Mouse (Mus musculus) layer of hippocampus, adult 8-10 months (tissue): ENCODE data around the gene Crip2. TPM values are rescaled to one million over a fixed set of nuclear protein-coding genes. Genes with fewer than 3 reads are reported as not detected.

ENCODE experiments used
- DNase-seq, 2 experiments: peaks; one replicate each; pipeline ENCODE4 v3.0.0; 2022; ENCODE audit warnings: low spot score in 2 of 2
- total RNA-seq, 4 experiments: library from RNA; stranded (reverse); gene quantifications; 2 replicates each; pipeline ENCODE4 v1.2.4; 2022

The Crip2 gene
- total RNA-seq, 4 experiments from 2014 or later, result 75.5 to 95.0 (median 89.1) TPM

DNA sequence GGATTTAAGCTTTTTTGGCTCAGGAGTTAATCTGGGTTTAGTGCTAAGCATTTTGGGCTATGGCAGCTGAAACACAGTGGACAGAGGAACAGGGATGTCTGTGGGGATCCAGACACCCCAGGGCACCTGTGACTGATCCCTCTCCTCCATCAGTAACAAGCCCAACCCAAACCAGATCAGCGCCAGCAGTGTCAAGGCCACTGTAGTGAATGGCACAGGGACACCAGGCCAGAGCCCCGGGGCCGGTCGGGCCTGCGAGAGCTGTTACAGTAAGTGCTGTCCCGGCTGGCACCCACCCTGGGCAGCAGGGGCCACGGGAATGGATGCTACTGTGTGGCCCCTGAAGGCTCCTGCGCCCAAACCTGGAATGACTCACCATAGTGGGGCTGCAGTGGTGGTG lies 9.3 kb upstream of the Crip2 start:
- DNase-seq, result no peak

DNA sequence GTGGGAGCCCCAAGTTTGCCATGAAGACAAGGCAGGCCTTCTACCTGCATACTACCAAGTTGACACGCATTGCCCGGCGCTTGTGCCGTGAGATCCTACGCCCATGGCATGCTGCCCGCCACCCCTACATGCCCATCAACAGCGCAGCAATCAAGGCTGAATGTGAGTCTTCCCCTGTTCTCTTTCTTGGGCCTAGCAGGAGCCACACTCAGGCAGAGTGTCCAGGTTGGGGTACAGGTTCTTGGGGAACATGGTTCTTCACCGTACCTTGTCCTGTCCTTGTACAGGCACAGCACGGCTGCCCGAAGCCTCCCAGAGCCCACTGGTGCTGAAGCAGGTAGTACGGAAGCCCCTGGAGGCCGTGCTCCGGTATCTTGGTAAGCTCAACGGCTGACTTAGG lies 8.4 kb upstream of the Crip2 start:
- no peak for DNase-seq

DNA sequence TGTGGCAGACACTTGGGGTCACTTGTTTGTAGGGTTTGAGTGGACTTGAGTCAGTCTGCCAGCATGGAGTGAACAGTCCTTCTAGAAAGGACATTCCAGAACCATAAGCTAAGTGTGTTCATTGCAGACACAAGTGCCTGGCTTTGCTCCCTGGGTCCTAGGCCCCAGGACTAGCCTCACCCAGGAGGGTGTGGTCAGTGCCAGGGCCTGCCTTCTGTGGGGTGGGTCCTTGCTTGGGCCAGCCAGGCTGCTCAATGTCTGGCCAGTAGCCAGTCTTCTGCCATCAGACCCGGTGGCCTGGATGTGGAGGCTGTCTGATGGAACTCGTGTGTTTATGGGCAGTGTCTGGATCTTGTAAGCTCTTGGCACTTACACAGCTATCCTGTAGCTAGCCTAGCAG lies 7.5 kb upstream of the Crip2 start:
- DNase-seq, result peak in 1 of 2 experiments; percentile 36

DNA sequence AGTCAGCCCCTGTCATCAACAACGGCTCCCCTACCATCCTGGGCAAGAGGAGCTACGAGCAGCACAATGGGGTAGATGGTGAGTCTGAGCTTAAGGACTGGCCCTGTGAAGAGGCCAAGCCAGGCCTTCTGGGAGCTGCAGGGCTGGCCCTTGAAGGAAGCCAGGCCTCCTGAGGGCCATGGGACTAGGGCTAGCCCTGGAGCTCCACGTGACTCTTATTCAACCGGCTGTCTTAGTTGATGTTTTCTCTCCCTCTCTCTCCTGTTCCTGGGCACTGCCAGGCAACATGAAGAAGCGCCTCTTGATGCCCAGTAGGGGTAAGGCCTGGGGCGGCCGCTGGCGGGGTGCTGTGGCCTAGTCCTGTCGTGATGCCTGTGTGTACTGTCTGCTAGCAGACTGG lies 6.8 kb upstream of the Crip2 start:
- DNase-seq, result no peak

DNA sequence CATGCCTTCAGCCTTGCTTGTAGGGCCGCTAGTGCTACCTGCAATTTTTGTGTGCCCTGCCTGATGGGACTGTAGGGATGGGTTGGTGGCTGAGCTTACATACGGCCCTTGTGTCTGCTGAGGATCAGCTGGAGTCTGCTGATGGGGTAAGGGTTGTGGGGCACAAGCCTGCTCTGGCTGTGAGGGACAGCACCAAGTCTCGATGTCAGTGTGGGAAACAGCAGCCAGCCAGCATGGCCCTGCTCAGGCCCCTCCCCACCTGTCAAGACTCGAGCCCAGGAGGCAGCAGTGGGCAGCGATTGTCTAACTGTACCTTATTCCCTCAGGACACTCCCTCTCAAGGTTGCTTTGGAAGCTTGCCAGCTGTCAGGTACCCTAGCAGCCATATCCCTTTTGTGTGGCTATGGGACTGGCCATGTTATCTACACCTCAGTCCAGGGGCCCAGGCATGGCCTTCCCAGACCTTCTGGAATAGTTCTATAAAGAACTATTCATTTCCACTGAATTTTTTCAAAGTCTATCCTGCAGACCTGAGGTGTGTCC lies 6.1 kb upstream of the Crip2 start:
- no peak for DNase-seq

DNA sequence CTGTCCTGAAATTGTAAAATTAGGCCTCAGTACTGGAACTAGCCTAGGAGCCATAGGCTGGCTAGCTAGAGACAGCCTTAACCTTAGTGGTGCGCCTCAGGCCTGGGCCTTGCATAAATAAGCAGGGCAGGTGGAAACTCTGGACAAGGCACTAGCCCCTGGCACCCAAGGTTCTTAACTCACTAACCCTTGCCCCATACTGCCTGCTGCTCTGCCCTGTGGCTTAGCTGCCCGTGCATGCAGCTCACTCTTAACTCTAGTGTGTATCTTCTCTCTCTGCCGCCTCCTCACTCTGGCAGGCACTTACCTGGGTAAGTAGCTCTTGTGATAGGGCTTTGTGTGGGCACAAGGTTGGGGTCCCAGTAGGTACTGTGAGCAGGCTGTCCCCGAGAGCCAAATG lies 5.5 kb upstream of the Crip2 start:
- no peak for DNase-seq

DNA sequence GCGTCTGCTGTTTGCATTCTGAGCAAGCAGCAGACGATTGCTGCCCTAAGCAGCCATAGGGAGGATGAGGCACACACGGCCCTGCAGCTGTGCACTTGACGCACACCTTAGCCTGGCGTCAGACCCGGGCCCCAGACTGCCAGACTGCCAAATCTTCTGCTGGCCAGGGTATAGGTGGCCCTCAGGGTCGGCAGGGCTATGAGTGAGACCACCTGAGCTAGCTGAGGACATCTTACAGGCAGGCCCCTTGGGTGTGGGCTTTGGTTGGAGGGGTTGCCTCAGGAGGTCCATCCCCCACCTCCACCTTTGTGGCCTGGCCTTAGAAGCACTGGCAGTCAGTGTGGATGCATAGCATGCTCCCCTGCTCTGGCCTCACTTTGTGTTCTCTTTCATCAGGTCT lies 4.6 kb upstream of the Crip2 start:
- no peak for DNase-seq

DNA sequence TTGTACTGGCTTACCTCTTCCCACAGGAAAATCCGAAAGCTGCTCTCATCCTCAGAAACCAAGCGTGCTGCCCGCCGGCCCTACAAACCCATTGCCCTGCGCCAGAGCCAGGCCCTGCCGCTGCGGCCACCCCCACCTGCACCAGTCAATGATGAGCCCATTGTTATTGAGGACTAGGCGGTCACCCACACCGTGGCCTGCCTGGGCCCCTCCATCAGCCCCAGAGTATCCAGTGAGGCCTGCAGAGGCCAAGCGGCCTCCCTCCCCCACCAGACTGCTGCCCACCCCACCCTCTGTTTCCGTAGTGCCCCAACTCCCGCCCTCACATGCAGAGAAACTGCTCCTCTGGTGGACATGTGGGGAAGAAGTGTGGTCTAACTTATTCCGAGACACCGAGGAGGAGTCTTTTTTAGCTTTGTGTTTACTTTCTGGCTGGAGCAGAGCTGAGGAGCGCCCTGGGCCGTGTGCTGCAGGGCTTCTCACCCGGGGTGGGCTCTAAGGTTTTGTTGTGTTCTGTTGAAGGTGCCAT lies 3.5 kb upstream of the Crip2 start:
- no peak for DNase-seq

DNA sequence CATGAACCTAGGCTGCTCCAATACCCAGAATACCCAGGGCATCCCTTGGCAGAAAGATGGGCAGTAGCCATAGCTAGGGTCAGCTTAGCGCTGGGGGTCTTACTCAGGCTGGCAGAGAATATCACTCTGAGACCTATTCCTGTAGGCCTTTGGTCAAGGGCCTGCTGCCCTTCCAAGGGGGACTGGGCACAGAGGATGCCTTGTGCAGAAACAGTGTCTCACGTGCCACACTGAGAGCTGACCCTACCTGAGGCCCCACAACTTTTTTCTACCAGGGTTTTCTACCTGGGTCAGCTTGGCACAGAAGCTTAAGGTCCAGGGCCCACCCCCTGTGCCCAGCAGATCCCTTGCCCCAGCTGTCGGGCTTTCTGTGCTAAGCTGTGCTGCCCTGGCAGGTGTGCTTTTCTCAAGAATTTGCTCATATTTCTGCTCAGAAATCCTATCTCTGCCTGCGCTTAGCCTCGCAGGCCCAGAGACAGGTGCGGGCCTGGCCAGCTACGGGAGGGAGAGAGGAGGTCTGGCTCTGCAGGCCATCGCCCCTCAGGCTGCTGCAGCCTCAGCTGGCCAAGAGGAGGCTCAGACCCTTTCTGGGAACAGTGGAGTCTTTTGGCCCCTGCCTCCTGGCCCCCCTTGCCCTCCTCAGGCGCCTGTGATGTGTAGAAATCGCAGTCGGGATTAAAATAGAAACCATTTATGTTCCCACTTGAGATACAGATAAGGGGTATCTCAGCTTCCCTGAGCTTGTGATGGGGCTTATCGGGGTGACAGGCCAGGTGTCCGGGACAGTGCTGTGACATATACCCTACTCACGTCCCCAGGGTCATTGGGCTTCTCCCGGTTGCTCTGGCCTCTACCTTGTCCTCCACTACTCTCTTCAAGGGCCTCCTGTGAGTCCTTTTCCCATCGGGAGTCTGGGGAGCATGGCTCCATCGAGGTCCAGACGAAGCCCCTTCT lies 2.5 kb upstream of the Crip2 start:
- no peak for DNase-seq

DNA sequence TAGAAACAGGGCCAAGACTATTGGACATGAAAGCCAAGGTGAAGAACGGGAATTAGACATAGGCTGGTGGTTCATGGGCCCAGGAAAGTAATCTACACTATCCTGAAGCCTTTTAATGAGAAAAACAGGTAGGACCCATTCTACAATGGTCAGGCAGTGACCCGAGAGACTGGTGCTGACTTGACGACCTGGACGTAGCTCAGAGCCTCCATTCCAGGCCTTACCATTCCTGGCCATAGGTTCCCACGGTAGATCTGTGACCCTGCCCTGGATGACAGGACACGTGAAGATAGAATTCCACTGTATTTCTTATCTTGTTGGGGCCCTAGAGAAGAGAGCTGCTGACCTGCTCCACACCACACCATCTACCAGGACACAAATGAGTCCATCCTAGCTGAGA lies 1.7 kb upstream of the Crip2 start:
- DNase-seq, result no peak

DNA sequence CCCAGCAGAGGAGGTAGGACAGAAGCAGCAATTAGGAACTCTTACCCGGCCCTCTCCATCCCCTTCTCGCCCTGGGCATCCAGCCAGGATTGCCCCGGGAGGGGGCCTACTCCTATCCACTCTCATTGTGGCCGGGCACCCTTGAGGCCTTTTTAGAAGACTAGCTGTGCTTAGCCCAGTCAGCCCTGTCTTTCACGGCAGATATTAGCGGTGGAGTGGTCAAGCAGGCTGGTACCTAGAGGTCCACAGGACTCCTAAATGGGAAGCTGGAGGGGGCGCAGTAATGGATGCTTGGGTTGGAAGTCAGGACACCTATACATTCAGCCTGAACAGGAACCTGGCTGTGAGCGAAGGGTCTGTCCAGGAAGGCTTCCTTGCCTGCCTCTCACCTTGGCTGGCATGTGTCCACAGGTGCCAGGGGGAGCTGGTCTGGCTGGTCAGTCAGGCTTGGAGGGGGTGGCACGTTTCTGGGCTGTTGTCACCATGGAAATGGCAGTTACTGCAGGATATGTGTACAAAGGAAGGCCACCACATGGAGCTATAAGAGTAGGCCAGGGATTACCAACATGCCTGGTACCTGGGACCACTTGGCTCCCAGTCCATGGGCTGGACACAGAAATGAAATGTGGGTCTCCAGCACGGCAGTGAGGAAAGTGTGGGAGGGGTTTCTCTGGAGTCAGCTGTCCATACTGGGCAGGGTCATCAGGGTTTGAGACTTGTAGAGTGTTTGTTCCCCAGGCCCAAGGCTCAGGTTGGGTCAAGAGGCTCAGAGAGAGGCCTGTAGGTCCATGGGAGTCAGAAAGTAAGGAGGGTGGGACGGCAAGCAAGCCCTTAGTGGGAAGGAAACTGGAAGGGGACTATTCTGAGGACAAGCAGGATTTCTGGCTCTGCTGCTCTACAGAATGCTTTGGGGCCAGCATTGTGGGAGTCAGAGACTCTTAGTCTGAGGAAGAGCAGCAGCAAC lies 853 bp upstream of the Crip2 start:
- no peak for DNase-seq

DNA sequence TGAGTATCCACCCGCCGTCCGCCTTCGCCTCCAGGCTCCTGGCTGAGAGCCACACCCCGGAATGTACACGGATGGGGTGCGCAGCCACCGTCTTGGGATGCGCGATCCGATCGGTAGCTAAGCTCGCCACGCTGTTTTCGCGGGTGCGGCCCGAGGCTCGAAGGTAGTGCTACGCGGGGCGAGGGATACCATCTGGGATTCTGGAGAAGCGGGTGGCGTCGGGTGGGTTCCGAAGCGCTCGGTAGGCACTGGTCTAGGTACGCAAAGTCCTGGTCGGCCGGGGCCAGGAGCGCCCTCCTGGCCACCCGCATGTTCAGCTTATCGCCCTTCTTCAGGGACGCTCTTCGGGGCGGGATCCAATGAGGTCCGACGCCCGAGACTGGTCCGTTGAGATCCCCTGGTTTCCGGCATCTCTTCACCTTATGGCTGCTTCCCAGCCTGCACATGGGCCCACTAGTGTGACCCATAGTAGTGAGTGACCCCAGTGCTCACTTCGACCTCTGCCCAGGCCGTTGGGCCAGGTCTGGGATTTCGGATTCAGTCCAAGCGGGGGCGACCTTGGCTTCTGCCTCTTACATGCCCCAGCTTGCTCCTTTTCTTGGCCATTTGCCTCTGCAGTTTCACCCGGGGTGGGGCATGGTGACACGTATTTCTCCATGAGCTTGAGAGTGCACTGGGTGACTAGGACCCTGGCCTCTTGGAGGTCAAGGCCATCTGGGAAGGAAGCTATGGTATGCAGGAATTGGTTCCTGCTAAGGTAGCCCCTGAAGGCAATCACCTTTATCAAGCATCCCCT lies 778 bp downstream of the Crip2 start:
- peak in 1 of 2 experiments; percentile 39 for DNase-seq

DNA sequence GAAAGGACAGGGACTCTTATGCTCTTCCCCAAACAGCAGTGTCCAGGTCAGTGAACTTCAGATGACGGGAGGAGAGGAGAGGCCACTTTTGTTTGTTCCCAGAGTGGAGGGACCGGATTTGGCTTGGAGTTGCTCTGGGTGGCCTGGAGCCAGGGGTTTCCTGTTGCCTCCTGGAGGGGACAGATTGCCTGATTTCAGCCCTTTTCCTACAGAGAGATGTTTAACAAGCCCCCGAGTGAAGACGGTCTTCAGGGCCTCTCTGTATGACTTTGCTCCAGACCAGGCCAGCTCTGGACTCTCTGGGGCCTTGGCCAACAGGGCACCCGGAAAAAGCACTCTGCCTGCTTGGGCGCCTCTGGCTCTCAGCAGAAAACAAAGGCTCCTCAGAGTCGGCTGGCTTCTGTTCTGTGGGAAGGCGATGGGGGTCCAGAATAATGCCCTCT lies 1.5 kb downstream of the Crip2 start:
- no peak for DNase-seq

DNA sequence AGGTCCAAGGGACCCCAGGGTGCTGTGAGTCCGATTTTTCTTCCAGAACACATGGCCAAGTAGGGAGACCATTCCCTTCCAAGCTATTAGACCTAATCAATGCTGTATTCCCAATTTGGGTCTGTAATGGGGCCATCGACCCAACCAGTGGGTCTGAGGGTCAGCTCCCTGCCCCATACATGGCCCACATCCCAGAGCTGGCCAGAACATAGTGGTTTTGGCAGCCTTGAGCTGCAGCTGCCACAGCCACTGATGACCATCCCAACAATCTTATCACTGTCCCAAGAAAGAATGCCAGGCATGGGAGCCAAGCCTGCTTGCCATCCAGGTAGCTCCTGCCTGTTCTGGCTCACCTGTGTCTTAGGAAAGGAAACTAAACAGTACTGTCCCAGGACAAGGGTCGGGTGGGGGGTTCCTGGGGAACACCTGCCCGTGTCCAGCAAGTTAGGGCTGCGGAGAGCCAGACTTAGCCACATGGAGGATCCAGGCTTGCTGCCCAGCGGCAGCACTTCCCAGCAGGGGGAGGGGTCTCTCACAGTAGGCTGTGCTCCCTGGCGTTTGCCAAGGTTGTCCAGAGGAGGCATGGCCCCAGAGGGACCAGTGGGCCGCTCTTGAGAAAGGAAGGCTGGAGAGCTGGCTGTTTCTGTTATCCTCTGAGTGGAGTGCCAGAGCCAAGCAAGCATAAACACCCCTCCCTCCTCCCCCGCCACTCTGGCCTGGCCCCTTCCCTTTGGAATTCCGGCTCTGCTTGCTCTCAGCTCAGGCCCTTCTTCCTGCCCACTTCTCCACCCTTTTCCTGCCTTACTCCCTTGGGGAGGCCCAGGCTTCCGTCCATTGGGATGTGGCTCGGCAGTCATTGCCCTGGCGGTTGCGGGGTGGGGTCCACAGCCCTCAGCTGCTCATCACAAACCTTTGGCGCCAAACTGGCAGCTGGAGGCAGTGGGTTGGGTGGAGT lies 2.3 kb downstream of the Crip2 start:
- DNase-seq, result peak; percentile 63 to 77

DNA sequence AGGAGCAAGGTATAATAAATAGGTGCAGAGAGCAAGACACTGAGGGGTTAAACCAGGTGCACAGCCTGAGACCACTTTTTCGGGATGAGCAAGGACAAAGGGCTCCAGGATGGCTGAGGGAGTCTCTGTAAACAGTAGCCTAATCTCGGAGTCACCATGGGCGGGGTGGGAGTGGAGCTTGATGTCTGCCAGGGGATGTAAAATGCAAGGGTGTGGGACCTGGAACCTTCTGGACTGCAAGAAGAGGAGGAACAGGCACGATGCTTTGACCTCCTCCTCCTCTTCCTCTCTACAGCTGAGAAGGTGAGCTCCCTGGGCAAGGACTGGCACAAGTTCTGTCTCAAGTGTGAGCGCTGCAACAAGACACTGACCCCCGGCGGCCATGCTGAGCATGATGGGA lies 3.1 kb downstream of the Crip2 start:
- DNase-seq, result no peak

DNA sequence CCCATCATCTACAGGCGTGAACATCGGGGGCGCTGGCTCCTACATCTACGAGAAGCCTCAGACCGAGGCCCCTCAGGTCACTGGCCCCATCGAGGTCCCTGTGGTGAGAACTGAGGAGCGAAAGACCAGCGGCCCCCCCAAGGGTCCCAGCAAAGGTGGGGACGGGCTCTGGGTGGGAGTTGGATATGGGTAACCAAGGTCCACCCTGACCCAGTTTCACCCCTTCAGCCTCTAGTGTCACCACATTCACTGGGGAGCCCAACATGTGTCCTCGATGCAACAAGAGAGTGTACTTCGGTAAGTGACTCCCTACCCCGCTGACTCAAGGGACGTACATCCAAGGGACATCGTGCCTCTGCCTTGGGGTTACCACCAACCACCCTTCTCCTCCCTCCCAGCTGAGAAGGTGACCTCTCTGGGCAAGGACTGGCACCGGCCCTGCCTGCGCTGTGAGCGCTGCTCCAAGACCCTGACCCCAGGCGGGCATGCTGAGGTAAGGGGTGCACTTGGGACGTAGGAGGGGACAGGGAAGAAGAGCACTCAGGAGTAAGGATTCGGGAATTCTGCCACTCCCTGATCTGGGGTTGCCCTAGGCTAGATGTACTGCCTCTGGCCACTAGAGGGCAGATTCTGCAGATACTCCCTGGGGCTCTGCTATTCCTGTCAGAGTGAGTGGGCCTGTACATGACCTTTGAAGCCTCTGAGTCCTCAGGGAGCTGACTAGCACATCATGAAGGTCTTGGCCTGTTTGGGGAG lies 4.1 kb downstream of the Crip2 start:
- peak in 1 of 2 experiments; percentile 46 for DNase-seq

DNA sequence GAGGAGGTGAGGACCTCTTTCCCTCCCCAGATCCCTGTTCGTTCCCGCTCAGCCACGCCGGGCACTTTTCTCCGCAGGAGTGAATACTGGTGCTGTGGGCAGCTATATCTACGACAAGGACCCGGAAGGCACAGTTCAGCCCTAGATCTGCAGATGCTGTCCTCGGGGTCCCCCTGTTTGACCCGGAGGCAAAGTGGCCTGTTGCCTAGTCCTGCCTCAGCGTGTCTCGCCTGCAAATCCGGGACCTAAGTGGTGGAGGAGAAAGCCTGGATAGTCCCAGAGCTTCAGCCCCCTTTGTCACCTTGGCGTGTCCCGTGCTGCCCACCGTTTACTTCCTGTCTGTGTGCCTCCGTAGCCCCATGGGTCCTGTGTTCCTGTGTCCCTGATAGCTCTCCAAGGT lies 4.8 kb downstream of the Crip2 start:
- DNase-seq, result no peak

DNA sequence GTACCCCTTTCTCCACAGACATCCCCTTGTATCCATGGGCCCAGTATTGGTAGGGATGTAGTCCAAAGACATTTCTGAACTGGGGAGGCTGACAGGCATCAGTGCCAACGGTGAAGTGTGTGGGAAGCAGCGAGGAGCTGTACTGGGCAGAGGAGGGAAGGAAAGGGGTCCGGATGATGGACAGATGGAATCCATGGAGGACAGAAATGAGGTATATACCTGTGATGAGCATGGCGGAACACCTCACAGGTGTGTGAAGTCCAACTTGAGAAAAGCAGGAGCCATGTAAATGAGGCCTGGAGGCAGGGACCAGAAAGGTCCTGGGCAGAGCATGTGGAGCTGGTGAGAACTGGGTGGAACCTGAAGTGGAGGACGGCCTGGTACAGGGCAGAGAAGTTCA lies 5.6 kb downstream of the Crip2 start:
- no peak for DNase-seq
